Mouse (Mus musculus): ENCODE data around the gene Trim26.

- TF ChIP-seq CTCF (IDR thresholded peaks at IDR 0.05; ENCODE audit: control insufficient read depth, insufficient read depth, low read length) (no peak), POLR2A (IDR thresholded peaks at IDR 0.05; ENCODE audit: borderline replicate concordance, control insufficient read depth, low read depth, low read length) (no peak)
Measured at GRCm38 (mm10) chr17:36788351-36788750, 48.6 kb upstream of the Trim26 start.
